Mouse (Mus musculus) cortical plate, adult 2 months (tissue): ENCODE data around the gene Etv6.

Source experiments
- CTCF ChIP-seq: fragments of 200-500 bp; IDR thresholded peaks from 2 replicates; pipeline ENCODE4 v1.5.1; 2011; ENCODE audit warnings: mild to moderate bottlenecking, control low read depth, low read length; ENCODE audit not compliant: insufficient read depth; ENCODE audit errors: extremely low read depth
- POLR2A ChIP-seq: fragments of 200-500 bp; IDR thresholded peaks from 2 replicates; pipeline ENCODE4 v1.6.1; 2011; ENCODE audit warnings: mild to moderate bottlenecking, low read length, control low read depth; ENCODE audit not compliant: insufficient read depth; ENCODE audit errors: extremely low read depth

DNA sequence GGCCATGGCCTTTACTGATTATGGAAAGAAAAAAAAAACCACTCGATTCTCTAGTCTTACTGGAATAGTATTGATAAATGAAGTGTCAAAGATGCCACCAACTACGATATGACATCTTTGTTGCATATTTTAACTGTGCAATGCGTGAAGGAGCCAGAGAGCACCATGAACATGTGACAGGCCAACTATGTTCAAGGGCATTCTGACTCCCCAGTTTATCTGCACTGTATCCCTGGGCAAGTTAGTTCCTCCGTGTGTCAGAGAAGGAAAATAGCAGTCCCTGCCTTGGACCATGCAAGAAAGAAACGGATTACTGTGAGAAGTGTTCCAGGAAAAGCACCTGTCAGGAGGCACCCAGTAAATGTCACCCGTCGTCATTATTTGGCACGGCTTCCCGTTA, 203.0 kb downstream of the Etv6 start:
- TF ChIP-seq POLR2A (no peak), CTCF (no peak)
